Mouse (Mus musculus) c-Kit-positive CD71-positive TER-119-negative erythroid progenitor cells, embryonic 14.5 days (primary cell): ENCODE data around the gene Cxcl17.

ENCODE experiments used
- DNase-seq: peaks from one replicate; pipeline ENCODE4 v3.0.0-alpha.2; 2013; ENCODE audit warnings: low read depth

The Cxcl17 gene

GRCm38 (mm10) chr7:25391856-25392453 is 20.7 kb downstream of the Cxcl17 start:
- DNase-seq: no peak

- DNase-seq: no peak
Observed at GRCm38 (mm10) chr7:25390986-25391385, 21.7 kb downstream of the Cxcl17 start.

DNA sequence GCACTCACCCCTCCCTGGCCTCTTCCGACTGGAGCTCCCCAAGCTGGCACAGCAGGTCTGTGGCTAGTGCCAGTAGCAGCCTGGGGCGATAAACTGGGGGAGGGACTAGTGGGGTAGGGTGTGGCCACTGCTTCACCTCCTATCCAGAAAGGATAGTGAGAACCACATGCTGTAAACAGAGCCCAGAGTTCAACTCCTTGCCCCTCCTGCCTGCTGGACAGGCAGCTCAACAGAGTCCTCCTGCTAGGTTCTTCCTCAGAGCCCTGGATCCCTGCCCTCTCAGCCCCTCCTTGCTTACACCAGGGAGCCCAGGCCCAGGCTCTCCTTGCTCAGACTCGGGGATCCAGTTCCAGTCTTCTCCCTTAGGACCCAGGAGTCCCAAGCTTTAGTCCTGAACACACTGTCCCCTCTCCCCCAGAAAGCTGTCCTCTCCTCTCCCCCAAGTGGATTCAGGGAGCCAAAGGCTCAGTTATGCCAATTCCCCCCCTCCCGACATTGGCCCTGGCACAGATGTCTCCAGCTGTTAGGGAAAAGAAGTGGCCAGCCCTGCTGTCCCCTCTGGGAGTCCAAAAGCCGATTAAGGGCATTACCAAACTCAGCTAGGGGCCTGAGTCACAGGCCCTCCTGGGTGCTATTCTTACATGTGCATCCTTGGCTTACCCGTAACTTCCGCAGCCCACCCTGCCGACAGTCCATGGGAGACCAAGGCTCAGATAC is 22.5 kb downstream of the Cxcl17 start:
- peak; percentile 71 for DNase-seq

- DNase-seq: no peak
Observed at GRCm38 (mm10) chr7:25388916-25389315, 23.8 kb downstream of the Cxcl17 start.

DNA sequence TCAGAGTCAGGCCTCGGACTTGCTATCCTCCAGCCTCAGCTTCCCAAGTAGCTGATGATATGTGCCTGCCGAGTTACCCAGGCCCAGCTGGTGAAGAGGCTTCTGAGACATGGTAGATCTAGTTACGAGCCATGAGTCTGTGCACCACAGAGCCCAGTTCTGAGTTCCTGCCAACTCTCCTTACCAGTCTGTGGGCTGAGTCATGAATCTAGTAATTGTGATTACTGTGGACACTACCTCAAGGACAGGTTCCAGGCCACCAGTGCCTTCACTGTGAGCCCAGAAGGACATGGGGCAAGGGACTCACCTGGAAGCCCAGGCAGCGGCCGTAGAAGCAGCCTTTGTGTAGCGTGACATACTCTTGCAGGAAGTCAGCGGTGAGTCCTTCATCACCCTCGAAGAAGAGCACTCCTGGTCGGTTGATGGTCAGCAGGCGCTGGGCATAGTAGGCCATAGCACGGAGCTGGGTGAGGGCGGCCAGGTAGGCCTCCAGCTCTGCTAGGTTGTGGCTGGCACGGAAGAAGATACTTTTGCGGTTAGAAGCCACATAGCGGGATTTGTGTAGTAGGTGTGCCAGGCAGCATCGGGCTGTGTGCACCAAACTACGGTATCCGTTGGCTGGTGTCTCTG is 24.8 kb downstream of the Cxcl17 start:
- DNase-seq: no peak

- peak; percentile 56 for DNase-seq
Observed at GRCm38 (mm10) chr7:25385850-25386555, 26.7 kb downstream of the Cxcl17 start.

- DNase-seq: no peak
Observed at GRCm38 (mm10) chr7:25385259-25385658, 27.4 kb downstream of the Cxcl17 start.

DNA sequence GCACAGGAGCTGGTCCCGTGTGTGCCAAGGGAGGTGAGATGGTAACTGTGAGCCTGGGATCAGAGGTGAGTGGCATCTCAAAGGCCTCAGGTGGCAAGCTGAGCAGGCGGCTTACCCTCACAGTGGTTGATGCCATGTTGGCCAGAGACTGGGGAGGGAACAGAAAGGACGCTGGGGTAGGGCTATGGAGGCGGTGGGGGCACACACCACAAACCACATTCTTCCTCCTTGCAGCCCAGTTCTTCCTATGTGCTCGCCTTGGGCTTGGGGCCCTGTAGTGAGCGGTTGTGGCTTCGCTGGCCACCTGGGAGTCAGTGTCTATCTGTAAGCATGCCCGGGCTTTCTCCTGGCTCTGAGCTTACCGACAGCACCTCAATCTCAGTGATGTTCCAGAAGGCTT is 27.9 kb downstream of the Cxcl17 start:
- DNase-seq: no peak

DNA sequence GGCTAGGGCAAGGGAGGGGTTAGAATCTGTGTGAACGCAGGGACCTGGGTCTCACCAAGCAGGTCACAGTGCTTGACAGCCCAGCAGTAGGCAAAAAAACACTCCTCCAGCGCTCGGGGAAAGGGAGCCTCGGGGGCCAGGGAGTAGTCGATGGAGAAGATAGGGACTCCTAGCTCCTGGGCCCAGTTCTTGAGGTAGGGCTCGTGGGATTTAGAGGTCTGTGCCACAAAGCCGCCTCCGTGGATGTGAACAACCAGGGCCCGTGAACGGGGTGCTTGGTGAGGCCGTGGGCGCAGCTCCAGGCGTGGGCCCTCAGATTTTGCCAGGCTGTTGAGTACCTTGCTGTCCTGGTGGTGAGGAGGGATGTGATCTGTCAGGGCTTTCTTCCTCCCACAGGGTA is 28.4 kb downstream of the Cxcl17 start:
- no peak for DNase-seq

- DNase-seq: no peak
Observed at GRCm38 (mm10) chr7:25383891-25384290, 28.8 kb downstream of the Cxcl17 start.

DNA sequence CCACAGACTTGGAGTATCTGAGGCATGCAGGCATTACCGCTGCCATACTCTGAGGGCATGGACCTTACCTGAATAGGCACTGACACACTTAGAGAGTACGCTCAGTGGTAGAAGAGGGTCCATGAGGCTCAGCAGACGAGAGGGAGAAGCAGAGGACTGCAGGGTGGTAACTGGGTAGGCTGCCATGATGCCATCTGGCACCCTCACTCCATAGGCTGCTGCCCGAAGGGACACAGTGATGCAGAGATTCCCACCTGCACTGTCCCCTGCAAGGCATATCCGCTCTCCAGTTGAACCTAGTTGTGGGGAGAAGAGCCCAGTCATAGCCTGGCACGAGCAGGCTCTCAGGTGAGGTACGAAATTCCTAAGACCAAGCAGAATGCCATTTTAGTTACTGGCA is 29.3 kb downstream of the Cxcl17 start:
- DNase-seq: no peak

DNA sequence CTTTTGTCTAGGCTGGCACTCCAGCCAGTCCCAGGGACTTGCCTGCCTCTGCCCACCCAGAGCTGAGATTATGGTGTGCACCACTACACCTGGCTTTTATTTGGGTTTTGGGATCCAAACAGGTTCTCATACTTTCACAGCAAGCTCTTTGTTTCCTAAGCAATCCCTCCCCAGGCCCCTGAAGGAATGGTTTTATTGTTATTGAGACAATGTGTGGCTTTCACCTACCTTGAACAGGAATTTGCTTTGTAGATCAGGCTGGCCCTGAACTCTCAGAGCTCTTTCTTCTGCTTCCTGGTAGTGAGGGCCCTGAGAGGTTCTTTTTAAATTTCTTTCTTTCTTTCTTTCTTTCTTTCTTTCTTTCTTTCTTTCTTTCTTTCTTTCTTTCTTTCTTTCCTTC is 30.1 kb downstream of the Cxcl17 start:
- no peak for DNase-seq

- DNase-seq: no peak
Observed at GRCm38 (mm10) chr7:25381284-25381680, 31.4 kb downstream of the Cxcl17 start.

GRCm38 (mm10) chr7:25380392-25381283 is 32.0 kb downstream of the Cxcl17 start:
- peak; percentile 37 for DNase-seq

DNA sequence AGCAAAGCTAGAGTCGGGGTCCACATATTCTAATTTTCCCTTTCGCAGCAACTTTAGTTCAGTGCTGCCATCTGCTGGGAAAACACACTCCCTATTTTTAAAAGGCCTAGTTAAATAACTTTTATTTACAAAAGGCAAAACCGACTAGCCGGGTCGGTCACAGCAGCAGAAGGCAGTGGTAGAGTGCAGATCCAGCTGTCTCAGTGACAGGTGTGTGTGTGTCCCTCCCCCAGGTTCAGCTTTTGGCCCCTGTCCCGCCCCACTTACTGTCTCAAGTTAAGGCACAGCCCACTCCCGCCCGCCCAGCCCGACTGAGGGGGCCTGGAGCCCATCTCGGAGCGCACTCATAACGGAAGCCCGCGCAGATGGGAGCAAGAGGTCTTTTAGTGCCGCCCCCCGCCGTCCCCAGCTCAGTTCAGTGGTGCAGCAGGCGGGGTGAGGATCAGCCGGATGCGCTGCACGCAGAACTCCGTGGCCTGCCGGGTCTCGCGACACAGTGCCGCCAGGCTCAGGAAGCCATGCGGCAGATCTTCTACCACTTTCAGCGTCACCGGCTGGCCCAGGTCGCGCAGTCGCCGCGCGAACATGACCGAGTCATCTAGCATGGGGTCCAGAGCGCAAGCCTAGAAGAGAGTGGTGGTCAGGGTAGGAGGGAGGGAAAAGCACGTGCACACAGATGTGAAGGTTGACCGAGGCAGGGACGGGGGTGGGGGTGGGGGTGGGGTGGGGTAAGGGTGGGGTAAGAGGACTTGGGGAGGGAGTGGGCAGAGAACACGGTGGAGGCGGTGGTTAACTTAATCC is 32.9 kb downstream of the Cxcl17 start:
- DNase-seq: no peak

- DNase-seq: no peak
Observed at GRCm38 (mm10) chr7:25378181-25379100, 34.2 kb downstream of the Cxcl17 start.

GRCm38 (mm10) chr7:25377100-25377700 is 35.5 kb downstream of the Cxcl17 start:
- no peak for DNase-seq

DNA sequence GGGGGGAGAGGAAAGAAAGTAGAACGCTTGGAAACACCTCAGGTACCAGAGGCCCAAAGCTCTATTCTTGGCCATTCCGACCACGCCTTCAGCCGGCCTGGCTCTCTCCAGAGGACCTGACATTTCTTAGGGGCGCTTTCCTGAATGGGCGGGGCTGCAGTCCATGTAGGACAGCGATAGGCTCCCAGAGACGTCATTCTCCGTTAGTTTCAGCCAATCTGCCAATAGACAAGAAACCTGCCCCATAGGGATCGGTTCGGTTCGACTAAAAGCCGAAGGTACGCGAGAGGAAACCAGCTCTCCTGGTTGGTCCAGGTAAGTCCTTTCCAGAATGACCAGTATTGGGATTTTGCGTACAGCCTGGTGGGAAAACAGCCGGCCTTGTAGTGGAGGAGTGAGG is 36.1 kb downstream of the Cxcl17 start:
- peak; percentile 70 for DNase-seq

DNA sequence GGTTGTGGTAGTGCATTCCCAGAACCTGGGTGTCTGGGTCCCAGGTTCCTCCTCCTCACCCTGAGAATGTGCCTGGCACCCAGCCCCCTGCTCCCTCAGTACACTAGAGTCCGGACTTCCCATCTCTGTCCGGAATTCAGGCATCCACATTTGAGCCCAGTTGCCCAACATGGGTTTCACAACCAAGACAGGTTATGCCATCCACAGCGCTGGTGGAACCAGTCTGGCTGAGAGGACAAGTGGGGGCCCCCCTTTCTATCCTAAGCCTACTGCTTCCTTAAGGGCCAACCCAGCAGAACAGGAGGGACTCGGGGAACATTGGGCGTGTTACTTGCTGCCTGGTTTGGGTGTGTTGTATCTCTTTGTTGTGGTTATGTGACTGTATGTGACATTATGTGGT is 40.2 kb downstream of the Cxcl17 start:
- DNase-seq: no peak
